Mouse (Mus musculus): ENCODE measurements around the gene Nrxn3.
A peak's percentile ranks its signal among the peaks of the same experiment; 100 is the strongest.

The Nrxn3 gene

GRCm38 (mm10) chr12:88939679-88940078, 217.0 kb downstream of the Nrxn3 start:
- DNase-seq: no peak

- DNase-seq: no peak
These were observed 222.3 kb downstream of the Nrxn3 start for GRCm38 (mm10) chr12:88944967-88945366.

GRCm38 (mm10) chr12:88949870-88950269, 227.2 kb downstream of the Nrxn3 start:
- DNase-seq: no peak

- DNase-seq: no peak
These were observed 230.4 kb downstream of the Nrxn3 start for GRCm38 (mm10) chr12:88952937-88953600.

DNA sequence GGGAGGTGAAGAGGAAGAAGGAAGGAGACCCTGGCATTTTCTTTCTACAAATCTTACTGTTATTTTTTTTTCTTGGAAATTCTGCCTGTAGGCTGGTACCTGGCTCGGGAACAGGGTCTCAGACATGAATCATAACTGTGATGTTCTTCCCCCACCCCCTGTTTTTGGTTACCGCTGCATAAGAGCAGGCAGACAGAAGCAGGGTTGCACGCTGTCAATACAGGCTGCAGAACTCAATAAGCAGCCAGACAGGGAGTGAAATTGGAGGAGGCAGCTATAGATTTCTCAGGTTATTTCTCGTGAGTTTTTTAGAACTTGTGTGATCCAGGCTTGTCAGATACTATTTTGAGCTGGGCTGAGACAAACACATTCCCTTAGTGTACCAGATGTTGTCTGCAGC, 231.1 kb downstream of the Nrxn3 start:
- DNase-seq: no peak

DNA sequence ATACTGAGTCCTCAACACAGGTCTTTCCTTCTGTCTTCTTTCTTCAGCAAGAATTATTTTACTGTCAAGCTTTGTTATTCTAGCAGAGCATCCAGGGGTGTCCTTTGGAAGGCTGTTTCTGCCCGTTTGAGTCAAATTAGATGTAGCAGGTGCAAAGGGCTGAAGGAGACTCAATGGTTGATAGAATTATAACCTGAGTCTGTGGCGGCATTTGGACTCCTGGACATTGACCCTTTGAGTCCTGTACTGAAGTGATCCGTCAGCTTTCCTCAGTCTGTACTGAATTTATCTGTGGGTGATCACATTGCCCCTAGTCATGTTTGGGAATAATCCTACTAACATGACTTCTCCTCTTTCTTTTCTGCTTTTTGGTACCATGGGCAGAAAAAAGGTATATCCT, 234.8 kb downstream of the Nrxn3 start:
- DNase-seq: no peak

- DNase-seq: no peak
These were observed 238.1 kb downstream of the Nrxn3 start for GRCm38 (mm10) chr12:88960817-88961216.

DNA sequence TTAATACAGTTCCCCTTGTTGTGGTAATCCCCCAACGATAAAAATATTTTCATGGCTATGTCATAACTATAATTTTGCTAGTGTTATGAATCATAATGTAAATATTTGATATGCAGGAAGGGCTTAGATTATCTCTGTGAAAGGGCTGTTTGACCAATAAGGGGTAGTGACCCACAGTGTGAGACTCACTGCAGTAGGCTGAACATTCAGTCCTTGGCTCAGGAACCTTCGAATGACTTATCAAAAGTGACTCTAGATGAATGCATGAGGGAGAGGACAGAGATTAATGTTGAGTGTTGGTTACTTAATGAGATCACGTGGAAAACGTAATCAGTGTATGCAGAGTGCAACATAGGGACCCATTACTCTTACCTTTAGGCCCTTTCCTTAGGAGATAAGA, 243.7 kb downstream of the Nrxn3 start:
- no peak for DNase-seq

- no peak for DNase-seq
These were observed 253.9 kb downstream of the Nrxn3 start for GRCm38 (mm10) chr12:88976621-88977020.

GRCm38 (mm10) chr12:88983688-88984330, 261.1 kb downstream of the Nrxn3 start:
- DNase-seq: no peak

- DNase-seq: no peak
These were observed 261.7 kb downstream of the Nrxn3 start for GRCm38 (mm10) chr12:88984375-88984774.

DNA sequence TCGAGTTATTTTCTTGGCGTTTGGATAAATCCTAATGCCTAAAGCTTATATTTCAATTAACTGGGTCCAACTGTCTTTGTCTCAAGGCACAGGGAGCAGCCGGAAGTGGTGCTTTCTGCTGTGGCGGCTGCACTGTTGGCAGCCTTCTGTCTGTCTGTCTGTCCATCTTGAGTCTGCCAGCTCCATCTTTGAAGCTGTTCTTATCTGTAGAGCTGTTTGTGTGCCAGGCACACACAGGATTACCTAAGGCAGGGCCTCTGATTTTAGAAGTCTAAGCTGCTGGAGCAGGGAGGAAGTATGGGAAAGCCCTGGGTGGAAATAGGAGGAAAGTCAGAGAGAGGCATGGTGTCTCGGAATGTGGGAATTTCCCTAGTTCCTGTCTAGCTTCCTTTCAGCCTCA, 262.1 kb downstream of the Nrxn3 start:
- DNase-seq: no peak

DNA sequence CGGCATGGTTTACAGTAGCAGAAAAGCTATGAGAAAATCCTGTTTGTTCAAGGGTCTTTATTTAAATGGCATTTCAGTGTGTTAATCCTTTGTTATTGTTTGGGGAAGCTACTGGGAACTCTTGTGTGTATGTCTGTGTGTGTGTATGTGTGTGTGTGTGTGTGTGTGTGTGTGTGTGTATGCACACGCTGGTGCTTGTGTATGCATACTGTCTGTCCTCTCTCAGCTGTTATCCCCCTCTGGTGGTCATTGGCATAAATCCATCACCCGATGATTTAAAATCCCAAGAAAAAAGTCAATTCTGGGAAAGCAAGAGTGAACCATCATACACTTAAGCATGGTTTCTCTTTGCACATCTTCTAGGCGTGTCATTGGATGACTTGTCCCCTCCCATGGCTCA, 264.4 kb downstream of the Nrxn3 start:
- no peak for DNase-seq

- no peak for DNase-seq
These were observed 268.1 kb downstream of the Nrxn3 start for GRCm38 (mm10) chr12:88990753-88991152.

DNA sequence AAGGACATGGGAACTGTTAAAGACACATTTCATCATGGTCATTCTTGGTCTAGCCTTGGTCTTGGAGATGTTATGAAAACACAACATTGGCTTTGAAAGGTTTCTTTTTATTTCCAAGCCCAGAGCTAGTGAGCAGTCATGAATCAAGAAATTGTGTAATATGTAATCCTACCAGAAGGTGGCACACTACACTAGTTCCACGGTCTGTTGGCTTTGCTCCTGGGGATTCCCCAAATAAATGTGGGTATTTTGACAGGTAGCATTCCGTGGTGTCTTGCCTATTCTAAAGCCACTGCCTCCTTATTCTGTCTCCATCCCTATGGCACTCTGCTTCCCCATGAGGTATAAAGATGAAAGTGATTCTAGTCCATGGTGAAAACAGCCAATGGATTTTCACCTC, 269.5 kb downstream of the Nrxn3 start:
- peak in 1 of 2 experiments; percentile 5 for DNase-seq

DNA sequence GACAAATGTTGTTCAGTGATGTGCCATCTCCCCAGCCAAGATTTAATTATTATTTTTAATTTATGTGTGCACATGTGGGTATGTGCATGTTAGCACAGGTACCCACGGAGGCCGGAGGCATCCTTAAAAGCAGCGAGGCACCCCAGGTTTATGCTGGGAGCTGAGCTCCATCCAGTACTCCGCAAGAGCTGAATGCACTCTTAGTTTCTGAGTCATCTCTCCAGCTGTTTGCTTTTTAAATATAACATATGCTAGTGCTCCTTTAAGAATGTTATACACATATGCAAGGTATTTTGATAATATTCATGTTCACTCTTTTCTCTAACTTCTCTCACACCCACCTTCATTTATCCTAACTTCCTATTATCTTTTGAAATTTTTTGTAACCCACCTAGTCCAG, 271.1 kb downstream of the Nrxn3 start:
- DNase-seq: no peak

GRCm38 (mm10) chr12:89016436-89016835, 293.8 kb downstream of the Nrxn3 start:
- no peak for DNase-seq

DNA sequence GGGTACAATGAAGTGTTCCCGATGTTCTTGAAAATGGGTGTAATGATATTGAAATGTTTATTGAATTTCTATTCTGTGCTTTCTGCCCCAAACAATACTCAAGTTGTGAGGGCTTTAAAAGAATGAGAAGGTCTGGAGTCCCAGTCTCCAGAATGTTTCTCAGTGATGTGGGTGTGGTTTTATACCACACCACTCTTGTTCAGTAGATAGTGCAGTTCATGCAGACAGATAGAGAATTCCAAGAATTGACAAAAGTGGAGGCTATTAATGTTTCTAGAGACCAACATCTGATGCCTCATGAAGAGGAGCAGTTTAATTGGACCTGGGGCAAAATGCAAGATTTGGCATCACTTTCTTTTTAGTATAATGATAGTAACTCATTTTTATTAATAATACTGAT, 302.5 kb downstream of the Nrxn3 start:
- no peak for DNase-seq

GRCm38 (mm10) chr12:89035984-89036618, 313.4 kb downstream of the Nrxn3 start:
- no peak for DNase-seq

DNA sequence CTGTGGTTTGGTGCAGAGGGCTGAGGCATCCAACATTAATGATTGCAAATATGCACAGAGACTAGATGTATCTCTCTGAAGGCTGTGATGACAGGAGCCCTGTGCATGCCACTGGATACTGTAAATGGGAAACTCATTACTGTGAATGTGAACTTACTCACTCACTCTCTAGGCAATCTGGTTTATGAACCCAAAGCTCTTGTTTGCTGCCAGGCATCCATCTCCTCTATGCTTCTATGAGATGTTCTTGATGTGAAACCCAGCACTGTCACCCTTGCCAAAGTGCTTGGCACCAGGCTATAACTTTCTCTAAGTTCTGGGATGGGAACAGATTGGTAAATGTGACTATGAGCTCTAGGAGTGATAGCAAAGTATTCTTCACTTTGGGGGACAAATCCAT, 317.5 kb downstream of the Nrxn3 start:
- DNase-seq: no peak

GRCm38 (mm10) chr12:89041429-89042107, 318.9 kb downstream of the Nrxn3 start:
- peak; percentile 3 to 7 for DNase-seq

GRCm38 (mm10) chr12:89049279-89049678, 326.6 kb downstream of the Nrxn3 start:
- peak; percentile 38 to 65 for DNase-seq

DNA sequence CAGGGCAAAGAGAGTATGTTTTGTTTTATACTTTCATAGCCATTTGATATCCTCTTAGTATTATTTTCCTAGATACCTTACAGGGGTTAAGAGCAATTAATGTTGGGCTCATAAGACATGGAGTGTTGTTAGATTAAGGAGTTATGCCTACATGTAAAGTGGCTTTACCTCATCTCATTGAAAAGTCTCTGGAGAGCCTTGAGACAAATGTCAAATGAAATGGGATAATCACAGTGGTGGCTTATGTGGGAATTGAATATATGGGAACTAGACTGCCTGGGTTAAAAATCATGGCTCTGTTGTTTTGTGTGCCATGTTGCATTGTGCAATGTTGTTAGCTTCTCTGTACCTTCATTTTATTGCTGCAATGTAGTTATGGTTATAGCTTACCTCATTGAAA, 327.0 kb downstream of the Nrxn3 start:
- DNase-seq: no peak

DNA sequence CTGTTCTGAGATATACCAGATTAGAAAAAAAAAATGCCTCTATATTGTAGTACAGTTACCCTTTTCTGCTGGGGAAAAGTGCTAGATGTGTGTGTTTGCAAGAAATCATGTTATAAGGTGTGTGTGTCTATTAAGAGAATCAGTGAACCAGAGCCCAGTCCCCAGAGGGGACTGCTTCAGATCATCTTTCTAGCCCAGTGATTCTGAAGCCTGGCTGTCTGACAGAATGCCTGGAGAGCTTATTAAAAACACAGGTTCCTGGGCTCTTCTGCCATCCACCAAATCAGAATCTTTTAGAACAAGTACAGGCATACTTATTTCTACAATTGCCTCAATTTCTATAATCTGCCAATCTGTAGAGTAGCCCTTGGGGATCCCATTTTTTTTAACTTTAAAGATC, 349.8 kb downstream of the Nrxn3 start:
- no peak for DNase-seq
